Mouse (Mus musculus): ENCODE results near the gene Col4a3bp.
A peak's percentile ranks its signal among the peaks of the same experiment; 100 is the strongest.

The Col4a3bp gene

GRCm38 (mm10) chr13:96542081-96542889, at the start of gene Col4a3bp, which contains the start of gene Polk:
TSS of gene Col4a3bp (plus strand) at chr13:96542618.
TSS of gene Polk (minus strand) at chr13:96542579.
- peak; percentile 88 to 92 for DNase-seq (ENCODE audit: low read depth in 1 of 2, low spot score in 2 of 2)

- no peak for DNase-seq (ENCODE audit: low read depth in 1 of 2, low spot score in 2 of 2)
Observed at GRCm38 (mm10) chr13:96496630-96497029, 45.8 kb upstream of the Col4a3bp start.

- DNase-seq (ENCODE audit: low read depth in 1 of 2, low spot score in 2 of 2) = no peak
Observed at GRCm38 (mm10) chr13:96499891-96500290, 42.5 kb upstream of the Col4a3bp start.

GRCm38 (mm10) chr13:96505661-96506060, 36.8 kb upstream of the Col4a3bp start:
- DNase-seq (ENCODE audit: low read depth in 1 of 2, low spot score in 2 of 2) = no peak

- DNase-seq (ENCODE audit: low read depth in 1 of 2, low spot score in 2 of 2) = no peak
Observed at GRCm38 (mm10) chr13:96506313-96506712, 36.1 kb upstream of the Col4a3bp start.

- no peak for DNase-seq (ENCODE audit: low read depth in 1 of 2, low spot score in 2 of 2)
Observed at GRCm38 (mm10) chr13:96507541-96507940, 34.9 kb upstream of the Col4a3bp start.

GRCm38 (mm10) chr13:96510635-96511034, 31.8 kb upstream of the Col4a3bp start:
- no peak for DNase-seq (ENCODE audit: low read depth in 1 of 2, low spot score in 2 of 2)

- DNase-seq (ENCODE audit: low read depth in 1 of 2, low spot score in 2 of 2) = no peak
Observed at GRCm38 (mm10) chr13:96511262-96511661, 31.2 kb upstream of the Col4a3bp start.

- DNase-seq (ENCODE audit: low read depth in 1 of 2, low spot score in 2 of 2) = no peak
Observed at GRCm38 (mm10) chr13:96511893-96512292, 30.5 kb upstream of the Col4a3bp start.

GRCm38 (mm10) chr13:96514154-96514942, 28.1 kb upstream of the Col4a3bp start:
- DNase-seq (ENCODE audit: low read depth in 1 of 2, low spot score in 2 of 2) = no peak

- no peak for DNase-seq (ENCODE audit: low read depth in 1 of 2, low spot score in 2 of 2)
Observed at GRCm38 (mm10) chr13:96516249-96516648, 26.2 kb upstream of the Col4a3bp start.

- no peak for DNase-seq (ENCODE audit: low read depth in 1 of 2, low spot score in 2 of 2)
Observed at GRCm38 (mm10) chr13:96517335-96517734, 25.1 kb upstream of the Col4a3bp start.

- DNase-seq (ENCODE audit: low read depth in 1 of 2, low spot score in 2 of 2) = no peak
Observed at GRCm38 (mm10) chr13:96521294-96521693, 21.1 kb upstream of the Col4a3bp start.

- no peak for DNase-seq (ENCODE audit: low read depth in 1 of 2, low spot score in 2 of 2)
Observed at GRCm38 (mm10) chr13:96527022-96527421, 15.4 kb upstream of the Col4a3bp start.

GRCm38 (mm10) chr13:96527856-96528255, 14.6 kb upstream of the Col4a3bp start:
- no peak for DNase-seq (ENCODE audit: low read depth in 1 of 2, low spot score in 2 of 2)

- DNase-seq (ENCODE audit: low read depth in 1 of 2, low spot score in 2 of 2) = no peak
Observed at GRCm38 (mm10) chr13:96528776-96529175, 13.6 kb upstream of the Col4a3bp start.

- DNase-seq (ENCODE audit: low read depth in 1 of 2, low spot score in 2 of 2) = no peak
Observed at GRCm38 (mm10) chr13:96529542-96529941, 12.9 kb upstream of the Col4a3bp start.

GRCm38 (mm10) chr13:96530064-96530463, 12.4 kb upstream of the Col4a3bp start:
- DNase-seq (ENCODE audit: low read depth in 1 of 2, low spot score in 2 of 2) = no peak

- no peak for DNase-seq (ENCODE audit: low read depth in 1 of 2, low spot score in 2 of 2)
Observed at GRCm38 (mm10) chr13:96532176-96532575, 10.2 kb upstream of the Col4a3bp start.

GRCm38 (mm10) chr13:96533742-96534141, 8.7 kb upstream of the Col4a3bp start:
- no peak for DNase-seq (ENCODE audit: low read depth in 1 of 2, low spot score in 2 of 2)

GRCm38 (mm10) chr13:96536821-96537572, 5.4 kb upstream of the Col4a3bp start:
- no peak for DNase-seq (ENCODE audit: low read depth in 1 of 2, low spot score in 2 of 2)

All from monocyte, adult 2 months (primary cell).